Mouse (Mus musculus) stomach, embryonic 15.5 days (tissue): ENCODE measurements around the gene Cep164. TPM values are rescaled to one million over a fixed set of nuclear protein-coding genes. Genes with fewer than 3 reads are reported as not detected.

Source experiments
- ATAC-seq: fragments of 200-750 bp; cut with Nextera tagmentation; 2 replicates; pipeline ENCODE4 v1.8.0; 2017; ENCODE audit warnings: low read depth, moderate number of reproducible peaks, moderate TSS enrichment; ENCODE audit not compliant: insufficient read depth, low FRiP score
- H3K27ac ChIP-seq: fragments of 300-500 bp; sonication (generic); 2 replicates; pipeline ENCODE4 v1.5.1; 2015; ENCODE audit warnings: mild to moderate bottlenecking, inconsistent platforms
- H3K27me3 ChIP-seq: fragments of 300-500 bp; sonication (generic); replicated peaks from 2 replicates; pipeline ENCODE4 v1.6.1; 2015; ENCODE audit warnings: inconsistent platforms
- H3K36me3 ChIP-seq: fragments of 300-500 bp; sonication (generic); 2 replicates; pipeline ENCODE4 v1.6.1; 2015; ENCODE audit warnings: inconsistent platforms
- H3K4me1 ChIP-seq: fragments of 300-500 bp; sonication (generic); 2 replicates; pipeline ENCODE4 v1.6.1; 2015; ENCODE audit warnings: inconsistent platforms
- H3K4me2 ChIP-seq: fragments of 300-500 bp; sonication (generic); 2 replicates; pipeline ENCODE4 v1.6.1; 2015; ENCODE audit warnings: mild to moderate bottlenecking, inconsistent platforms
- H3K4me3 ChIP-seq: fragments of 300-500 bp; sonication (generic); replicated peaks from 2 replicates; pipeline ENCODE4 v1.5.1; 2015; ENCODE audit warnings: inconsistent platforms
- H3K9ac ChIP-seq: fragments of 300-500 bp; sonication (generic); 2 replicates; pipeline ENCODE4 v1.6.1; 2015; ENCODE audit warnings: inconsistent platforms
- H3K9me3 ChIP-seq: fragments of 300-500 bp; sonication (generic); 2 replicates; pipeline ENCODE4 v1.6.1; 2016; ENCODE audit warnings: inconsistent platforms
- WGBS: fragments of 180-500 bp; shearing (Covaris S2); methylation state at CpG from one replicate; pipeline ENCODE4 v1.1.7; 2015; 5-methylcytosine and 5-hydroxymethylcytosine counted together
- polyA plus RNA-seq: library from polyadenylated mRNA; unstranded; fragments of >200 nt; fragmentation: Nextera tagmentation; extraction: Ambion mirVana; gene quantifications from 2 replicates; pipeline ENCODE4 v1.2.1, GENCODE M21; 2015

Gene Cep164
- polyA plus RNA-seq, 1 experiment from 2014 or later: 24.7 TPM

DNA sequence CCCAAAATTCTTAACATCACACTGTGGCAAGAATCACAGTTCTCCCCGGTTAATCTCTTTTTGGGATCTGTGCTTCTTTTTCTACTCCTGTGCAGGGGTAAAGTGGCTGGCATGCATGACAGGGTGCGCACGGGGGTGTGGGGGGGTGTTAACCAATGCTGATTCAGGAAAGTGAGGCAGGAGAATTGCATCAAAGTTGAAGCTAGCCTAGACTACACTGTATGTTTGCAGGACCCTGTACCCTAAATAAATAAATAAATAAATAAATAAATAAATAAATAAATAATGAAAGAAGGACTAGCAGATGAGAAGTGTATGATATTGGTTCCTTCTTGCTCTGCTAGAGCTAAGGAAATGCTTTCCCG, 9.6 kb upstream of the Cep164 start:
- H3K4me1 ChIP-seq: peaks cover 29% of the 10 kb centered on the region
- H3K27ac ChIP-seq: 0 out of 2 replicates have a peak overlapping the region, but pooled peaks have one; percentile 51
- no peak overlapping the region for H3K9ac ChIP-seq
- H3K4me3 ChIP-seq: peak overlapping the region; percentile 84
- no peaks in the 10 kb centered on the region for H3K9me3 ChIP-seq
- WGBS: 28% methylated on average over 4 of the region's 4 CpGs
- peak; percentile 6; the same call in 1 of the 2 replicates for ATAC-seq
- peak overlapping the region; percentile 95 for H3K4me2 ChIP-seq
- no peaks in the 10 kb centered on the region for H3K27me3 ChIP-seq
- H3K36me3 ChIP-seq: no peaks in the 10 kb centered on the region

DNA sequence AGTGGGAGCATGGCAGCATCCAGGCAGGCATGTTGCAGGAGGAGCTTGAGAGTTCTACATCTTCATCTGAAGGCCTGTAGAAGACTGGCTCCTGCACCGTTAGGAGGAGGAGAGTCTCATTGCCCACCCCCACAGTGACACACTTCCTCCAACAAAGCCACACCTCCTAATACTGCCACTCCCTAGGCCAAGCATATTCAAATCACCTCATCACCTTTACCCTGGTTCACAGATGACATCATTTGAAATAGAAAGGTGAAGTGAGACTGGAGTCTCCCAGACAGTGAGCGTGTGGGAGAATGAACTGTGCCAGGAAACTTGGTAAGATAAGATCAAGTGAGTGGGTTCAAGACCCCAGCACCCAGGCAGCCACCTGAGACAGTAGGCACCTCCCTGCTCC, 5.0 kb upstream of the Cep164 start:
- Histone ChIP-seq H3K9ac (no peak overlapping the region), H3K27me3 (no peaks in the 10 kb centered on the region), H3K4me3 (no peak overlapping the region), H3K36me3 (0 out of 2 replicates have a peak, but pooled peaks cover 3% of the 10 kb centered on the region), H3K9me3 (0 out of 2 replicates have a peak, but pooled peaks cover 3% of the 10 kb centered on the region), H3K4me2 (no peak overlapping the region), H3K4me1 (no peaks in the 10 kb centered on the region), H3K27ac (no peak overlapping the region)
- ATAC-seq: no peak
- WGBS: 71% methylated on average over 2 of the region's 2 CpGs

DNA sequence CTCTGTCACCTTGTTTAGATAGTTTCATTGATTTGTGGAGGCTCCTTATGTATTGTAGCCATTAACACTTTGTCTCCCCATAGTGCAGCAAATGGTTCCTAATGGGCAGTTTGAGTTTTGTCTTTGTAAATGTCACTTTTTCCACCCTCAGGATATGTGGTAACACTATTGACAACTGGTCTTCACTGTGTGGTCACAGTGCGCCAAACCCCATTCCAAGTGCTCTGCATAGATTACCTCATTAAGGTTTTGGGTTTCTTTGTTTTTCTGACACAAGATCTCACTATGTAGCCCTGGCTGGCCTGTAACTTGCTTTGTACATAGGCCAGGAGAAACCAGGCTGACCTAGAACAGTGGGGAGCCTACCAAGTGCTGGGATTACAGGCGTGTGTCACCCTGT, 4.4 kb upstream of the Cep164 start:
- 95% methylated on average over 2 of the region's 2 CpGs for WGBS
- no peaks in the 10 kb centered on the region for H3K27me3 ChIP-seq
- H3K4me2 ChIP-seq: no peak overlapping the region
- ATAC-seq: no peak
- no peaks in the 10 kb centered on the region for H3K4me1 ChIP-seq
- no peak overlapping the region for H3K9ac ChIP-seq
- no peak overlapping the region for H3K4me3 ChIP-seq
- H3K36me3 ChIP-seq: 0 out of 2 replicates have a peak, but pooled peaks cover 3% of the 10 kb centered on the region
- H3K27ac ChIP-seq: no peak overlapping the region
- H3K9me3 ChIP-seq: 0 out of 2 replicates have a peak, but pooled peaks cover 3% of the 10 kb centered on the region

DNA sequence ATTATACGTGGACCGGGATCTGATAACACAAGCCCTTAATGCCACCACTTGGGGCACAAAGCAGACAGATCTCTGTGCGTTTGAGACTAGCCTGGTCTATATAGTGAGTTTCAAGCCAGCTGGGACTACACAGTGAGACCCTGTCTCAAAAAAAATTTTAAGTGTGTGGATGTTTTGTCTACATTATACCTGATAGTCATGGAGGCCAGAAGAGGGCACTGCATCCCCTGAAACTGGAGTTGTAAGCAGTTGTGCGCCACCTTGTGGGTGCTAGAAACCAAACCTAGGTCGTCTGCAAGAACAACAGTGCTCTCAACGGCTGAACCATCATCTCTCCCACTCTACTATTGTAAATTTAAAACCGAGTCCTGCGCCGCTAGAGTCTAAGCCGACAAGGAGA, 616 bp upstream of the Cep164 start:
- Histone ChIP-seq H3K27me3 (no peaks in the 10 kb centered on the region), H3K4me2 (peak overlapping the region; percentile 77), H3K9me3 (0 out of 2 replicates have a peak, but pooled peaks cover 3% of the 10 kb centered on the region), H3K27ac (no peak overlapping the region), H3K9ac (no peak overlapping the region), H3K4me1 (peaks cover 5% of the 10 kb centered on the region), H3K4me3 (peak overlapping the region; percentile 93), H3K36me3 (0 out of 2 replicates have a peak, but pooled peaks cover 3% of the 10 kb centered on the region)
- no peak for ATAC-seq
- WGBS: 32% methylated on average over 10 of the region's 10 CpGs

DNA sequence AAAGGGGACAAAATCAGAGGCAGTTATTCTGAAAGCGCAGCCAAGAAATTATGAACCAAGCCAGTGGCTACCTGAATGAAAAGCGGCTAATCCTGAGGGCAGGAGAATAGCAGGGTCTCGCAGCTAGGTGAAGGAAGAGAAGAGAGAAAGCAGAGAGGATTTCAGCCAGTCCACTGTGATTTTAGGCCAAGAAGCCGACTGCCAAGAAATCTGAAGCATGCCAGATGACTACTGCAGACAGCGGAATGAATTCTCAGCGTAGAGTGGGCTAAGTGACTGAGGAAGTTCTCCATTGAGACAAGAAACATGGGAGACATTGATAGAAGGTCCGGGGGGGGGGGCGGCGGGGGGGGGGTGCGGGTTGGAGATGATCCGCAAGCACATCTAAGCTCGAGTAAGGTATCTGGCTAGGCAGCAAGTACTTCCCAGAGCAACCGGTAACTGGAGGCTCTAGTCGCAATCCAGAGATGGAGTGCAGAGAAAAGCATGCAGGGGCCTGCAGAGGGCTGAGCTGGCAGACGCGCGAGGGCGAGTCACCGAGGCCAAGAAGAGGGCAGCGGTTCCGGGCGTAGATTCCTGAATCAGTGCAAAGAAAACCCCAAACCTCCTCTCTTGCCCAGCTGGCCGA, 714 bp downstream of the Cep164 start:
- peak; percentile 30; the same call in 1 of the 2 replicates for ATAC-seq
- Histone ChIP-seq H3K4me2 (peak overlapping the region; percentile 77), H3K4me1 (peaks cover 5% of the 10 kb centered on the region), H3K9me3 (0 out of 2 replicates have a peak, but pooled peaks cover 3% of the 10 kb centered on the region), H3K9ac (peak overlapping the region; percentile 55), H3K27me3 (no peaks in the 10 kb centered on the region), H3K4me3 (peak overlapping the region; percentile 93), H3K36me3 (peaks cover 3% of the 10 kb centered on the region; the same call in 1 of the 2 replicates), H3K27ac (peak overlapping the region; percentile 88)
- 6% methylated on average over 20 of the region's 23 CpGs for WGBS

DNA sequence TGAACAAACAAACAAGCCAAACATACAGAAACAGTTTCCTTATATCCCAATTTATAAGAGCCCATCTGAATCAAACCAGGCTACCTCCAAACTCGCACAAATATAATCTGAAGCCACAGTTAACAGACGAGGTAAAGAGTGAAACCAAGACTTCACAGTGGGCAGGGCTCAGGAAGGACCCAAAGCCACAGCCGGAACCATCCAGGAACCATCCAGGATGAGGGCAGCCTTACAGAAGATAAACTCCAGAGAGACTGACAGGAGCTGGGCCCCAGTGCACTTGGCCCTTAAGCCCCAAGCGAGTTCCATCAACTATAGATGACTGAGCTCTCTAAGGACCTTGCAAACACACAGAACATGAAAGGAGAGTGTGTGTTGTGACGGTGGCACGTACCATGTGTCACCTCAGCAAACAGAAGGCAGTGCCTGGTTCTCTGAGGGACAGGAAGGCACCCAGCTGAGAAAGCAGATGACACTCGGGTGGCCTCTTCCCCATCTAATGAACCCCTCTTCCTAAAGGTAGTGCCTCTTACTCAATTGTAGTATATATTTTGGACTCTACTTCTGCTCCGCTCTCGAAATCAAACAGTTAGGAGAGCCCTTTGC, 10.0 kb downstream of the Cep164 start:
- no peak overlapping the region for H3K4me3 ChIP-seq
- H3K4me2 ChIP-seq: no peak overlapping the region
- WGBS: 81% methylated on average over 9 of the region's 9 CpGs
- H3K27ac ChIP-seq: no peak overlapping the region
- no peaks in the 10 kb centered on the region for H3K9me3 ChIP-seq
- peaks cover 6% of the 10 kb centered on the region; the same call in 1 of the 2 replicates for H3K36me3 ChIP-seq
- H3K27me3 ChIP-seq: no peaks in the 10 kb centered on the region
- H3K4me1 ChIP-seq: no peaks in the 10 kb centered on the region
- H3K9ac ChIP-seq: no peak overlapping the region
- no peak for ATAC-seq

DNA sequence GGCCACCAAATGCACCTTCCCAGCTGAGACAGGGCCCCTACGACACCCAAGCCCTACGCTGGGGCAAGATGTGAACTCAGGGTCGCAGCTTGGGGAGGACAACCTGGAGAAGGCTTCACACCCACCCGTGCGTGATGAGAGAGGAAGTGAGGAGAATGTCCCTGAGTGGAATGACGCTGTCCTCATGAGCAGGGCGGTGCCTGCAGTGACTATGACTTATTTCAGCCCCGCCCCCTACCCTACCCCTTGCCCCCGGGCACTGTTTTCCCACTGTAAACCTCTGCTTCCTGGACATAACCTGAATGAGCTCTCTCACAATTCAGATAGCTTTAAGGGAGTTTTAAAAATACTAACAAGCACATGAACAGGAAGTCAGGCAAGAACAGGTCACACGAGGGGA, 13.0 kb downstream of the Cep164 start:
- no peak overlapping the region for H3K4me2 ChIP-seq
- no peak for ATAC-seq
- H3K36me3 ChIP-seq: 0 out of 2 replicates have a peak, but pooled peaks cover 4% of the 10 kb centered on the region
- no peaks in the 10 kb centered on the region for H3K4me1 ChIP-seq
- no peaks in the 10 kb centered on the region for H3K9me3 ChIP-seq
- H3K4me3 ChIP-seq: no peak overlapping the region
- no peak overlapping the region for H3K27ac ChIP-seq
- 70% methylated on average over 10 of the region's 10 CpGs for WGBS
- H3K9ac ChIP-seq: no peak overlapping the region
- H3K27me3 ChIP-seq: no peaks in the 10 kb centered on the region

DNA sequence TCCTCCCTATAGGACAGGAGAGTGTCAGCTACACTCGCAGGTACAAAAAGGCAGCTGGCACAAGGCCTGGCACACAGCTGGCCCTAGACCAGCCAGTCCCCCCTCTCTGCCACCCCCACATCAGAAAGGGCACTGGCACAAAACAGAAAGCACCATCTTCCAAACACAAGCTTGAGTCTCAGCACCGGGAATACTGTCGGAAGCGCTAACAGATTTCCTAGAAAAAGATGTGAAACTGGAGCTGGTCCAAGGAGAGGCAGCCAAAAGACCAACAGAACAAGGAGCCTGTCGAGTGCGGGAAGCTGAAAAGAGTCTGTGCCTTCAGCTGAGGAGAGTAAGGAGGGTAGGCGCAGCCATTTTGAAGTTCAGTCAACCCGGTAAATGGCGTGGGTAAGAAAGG, 13.4 kb downstream of the Cep164 start:
- Histone ChIP-seq H3K27ac (no peak overlapping the region), H3K4me2 (no peak overlapping the region)

DNA sequence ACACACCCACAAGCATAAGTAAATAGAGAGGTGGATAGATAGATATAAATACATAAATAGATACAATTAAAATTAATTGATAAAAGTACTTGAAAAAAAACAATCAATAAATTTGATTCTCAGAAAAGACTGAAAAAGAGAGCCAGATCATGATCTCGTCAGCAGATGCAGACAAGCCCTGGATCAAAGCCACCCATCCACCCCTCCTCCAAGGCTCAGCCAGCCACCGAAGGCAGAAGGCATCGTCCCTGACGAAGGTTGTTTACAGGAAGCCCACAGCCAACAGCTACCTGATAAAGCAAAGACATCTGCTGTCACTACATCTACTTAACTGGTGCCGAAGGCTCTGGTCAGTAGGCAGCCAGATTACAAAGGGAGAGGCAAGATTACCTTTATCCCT, 16.5 kb downstream of the Cep164 start:
- Histone ChIP-seq H3K36me3 (no peaks in the 10 kb centered on the region), H3K4me3 (no peak overlapping the region), H3K9ac (no peak overlapping the region), H3K27ac (no peak overlapping the region), H3K9me3 (no peaks in the 10 kb centered on the region), H3K4me1 (no peaks in the 10 kb centered on the region), H3K27me3 (no peaks in the 10 kb centered on the region), H3K4me2 (no peak overlapping the region)
- no peak for ATAC-seq
- WGBS: 51% methylated on average over 5 of the region's 5 CpGs

More for the DNA sequence above, 13.4 kb downstream of the Cep164 start:
- no peak overlapping the region for H3K4me3 ChIP-seq
- no peaks in the 10 kb centered on the region for H3K27me3 ChIP-seq
- H3K9ac ChIP-seq: no peak overlapping the region
- WGBS: 72% methylated on average over 9 of the region's 9 CpGs
- H3K9me3 ChIP-seq: no peaks in the 10 kb centered on the region
- 0 out of 2 replicates have a peak, but pooled peaks cover 4% of the 10 kb centered on the region for H3K36me3 ChIP-seq
- no peaks in the 10 kb centered on the region for H3K4me1 ChIP-seq
- no peak for ATAC-seq

DNA sequence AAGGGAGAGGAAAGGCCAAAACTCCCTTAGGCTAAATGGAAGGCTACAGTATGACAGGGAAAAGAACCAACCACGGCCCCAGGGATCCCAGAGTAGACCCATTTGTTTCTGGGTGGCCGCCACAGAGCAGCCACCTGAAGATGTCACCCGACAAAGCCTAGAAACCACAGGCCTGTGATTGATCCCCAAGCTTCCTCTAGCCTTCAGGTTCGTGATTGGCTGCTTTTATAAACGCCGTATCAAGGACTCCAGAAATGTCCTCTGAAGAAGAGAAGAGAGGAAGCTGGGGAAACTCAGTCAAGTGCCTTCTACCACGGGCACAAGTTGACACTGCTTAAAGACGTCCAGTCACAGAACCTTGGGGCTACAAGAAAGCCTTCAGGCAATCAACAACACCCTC, 20.7 kb downstream of the Cep164 start:
- H3K36me3 ChIP-seq: peaks cover 5% of the 10 kb centered on the region; the same call in 1 of the 2 replicates
- H3K27ac ChIP-seq: no peak overlapping the region
- H3K9me3 ChIP-seq: no peaks in the 10 kb centered on the region
- no peaks in the 10 kb centered on the region for H3K27me3 ChIP-seq
- H3K4me3 ChIP-seq: no peak overlapping the region
- no peak overlapping the region for H3K9ac ChIP-seq
- no peak overlapping the region for H3K4me2 ChIP-seq
- ATAC-seq: no peak
- H3K4me1 ChIP-seq: no peaks in the 10 kb centered on the region
- WGBS: 81% methylated on average over 8 of the region's 8 CpGs

DNA sequence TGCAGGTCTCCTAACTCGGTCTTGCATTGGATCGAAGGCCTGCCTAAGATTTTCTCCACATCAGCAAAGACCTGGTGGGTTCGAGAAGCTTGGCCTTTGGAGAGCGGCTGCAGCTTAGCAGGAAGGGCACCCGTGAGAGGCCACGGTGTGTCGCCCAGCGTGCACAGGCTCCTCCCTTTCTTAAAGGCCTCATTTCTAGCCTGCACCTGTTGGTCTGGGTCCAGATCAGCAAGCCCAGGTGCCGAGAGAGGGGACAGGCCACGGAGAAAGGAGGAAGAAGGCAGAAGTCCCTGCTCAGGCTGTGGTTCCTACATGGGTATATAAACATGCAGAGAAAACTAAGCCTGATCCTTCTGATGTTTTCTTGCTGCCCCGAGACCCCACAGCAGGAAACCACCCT, 21.2 kb downstream of the Cep164 start:
- H3K4me1 ChIP-seq: no peaks in the 10 kb centered on the region
- no peak for ATAC-seq
- H3K27ac ChIP-seq: no peak overlapping the region
- H3K4me3 ChIP-seq: no peak overlapping the region
- H3K9me3 ChIP-seq: no peaks in the 10 kb centered on the region
- no peaks in the 10 kb centered on the region for H3K27me3 ChIP-seq
- H3K36me3 ChIP-seq: peaks cover 5% of the 10 kb centered on the region; the same call in 1 of the 2 replicates
- no peak overlapping the region for H3K9ac ChIP-seq
- WGBS: 85% methylated on average over 11 of the region's 11 CpGs
- no peak overlapping the region for H3K4me2 ChIP-seq

DNA sequence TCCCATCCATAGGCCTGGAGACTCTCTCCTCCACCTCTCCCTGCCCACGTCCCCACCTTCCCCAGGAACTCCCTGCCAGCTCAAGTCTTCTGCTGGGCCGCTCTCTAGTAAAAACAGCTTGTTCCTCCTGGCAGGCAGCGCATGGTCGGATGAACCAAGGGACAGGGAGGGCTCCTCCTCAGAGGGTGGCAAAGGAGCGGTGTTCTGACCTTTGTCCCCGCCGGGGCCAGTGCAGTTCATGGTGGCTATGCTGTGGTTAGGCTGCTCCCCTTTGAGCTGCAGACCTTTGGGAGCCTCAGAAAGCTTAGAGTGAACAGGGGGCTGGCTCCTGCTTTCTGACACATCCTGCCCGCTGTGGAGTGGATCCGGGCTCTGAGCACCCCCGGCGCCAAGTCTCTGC, 21.6 kb downstream of the Cep164 start:
- Histone ChIP-seq H3K4me3 (no peak overlapping the region), H3K36me3 (peaks cover 5% of the 10 kb centered on the region; the same call in 1 of the 2 replicates), H3K4me1 (no peaks in the 10 kb centered on the region), H3K9me3 (no peaks in the 10 kb centered on the region), H3K4me2 (no peak overlapping the region), H3K27me3 (no peaks in the 10 kb centered on the region), H3K9ac (no peak overlapping the region), H3K27ac (no peak overlapping the region)
- 92% methylated on average over 11 of the region's 11 CpGs for WGBS
- no peak for ATAC-seq
